Mouse (Mus musculus) spleen, postnatal 4 days (tissue): ENCODE measurements at regions not wholly inside any gene's neighbourhood (a gene's known extent, or its start where the extent isn't known, plus 50 kb on each side); places are given as distances from the start of the nearest gene placed in this dataset.

Experiments used
- DNase-seq, 2 experiments: peaks; one replicate each; pipeline ENCODE4 v3.0.0; 2022; ENCODE audit warnings: low spot score in 2 of 2

- no peak for DNase-seq
Measured at GRCm38 (mm10) chr5:125843259-125843658, 311.7 kb downstream of the Tmem132b start.

- no peak for DNase-seq
Measured at GRCm38 (mm10) chr5:125849722-125850121, 318.1 kb downstream of the Tmem132b start.

- DNase-seq: no peak
Measured at GRCm38 (mm10) chr5:125876296-125876695, 344.7 kb downstream of the Tmem132b start.

- DNase-seq: no peak
Measured at GRCm38 (mm10) chr5:125888840-125889239, 357.3 kb downstream of the Tmem132b start.

GRCm38 (mm10) chr5:125893864-125894263, 362.3 kb downstream of the Tmem132b start:
- no peak for DNase-seq

- DNase-seq: no peak
Measured at GRCm38 (mm10) chr5:125902038-125902437, 370.5 kb downstream of the Tmem132b start.

GRCm38 (mm10) chr5:125904426-125904825, 372.9 kb downstream of the Tmem132b start:
- DNase-seq: no peak

- DNase-seq: no peak
Measured at GRCm38 (mm10) chr5:125907332-125907731, 375.8 kb downstream of the Tmem132b start.

- DNase-seq: no peak
Measured at GRCm38 (mm10) chr5:125907909-125908308, 376.3 kb downstream of the Tmem132b start.

- no peak for DNase-seq
Measured at GRCm38 (mm10) chr5:125915857-125916256, 384.3 kb downstream of the Tmem132b start.

GRCm38 (mm10) chr5:125920965-125921364, 389.4 kb downstream of the Tmem132b start:
- no peak for DNase-seq

- no peak for DNase-seq
Measured at GRCm38 (mm10) chr5:125925856-125926497, 394.4 kb downstream of the Tmem132b start.

- no peak for DNase-seq
Measured at GRCm38 (mm10) chr5:125931502-125931901, 399.9 kb downstream of the Tmem132b start.

- no peak for DNase-seq
Measured at GRCm38 (mm10) chr5:125939416-125939815, 407.8 kb downstream of the Tmem132b start.

- DNase-seq: no peak
Measured at GRCm38 (mm10) chr5:125946729-125947128, 415.2 kb downstream of the Tmem132b start.

GRCm38 (mm10) chr5:125951641-125952040, 420.1 kb downstream of the Tmem132b start:
- DNase-seq: no peak

GRCm38 (mm10) chr5:125964039-125964438, 432.5 kb downstream of the Tmem132b start:
- no peak for DNase-seq

GRCm38 (mm10) chr5:125968151-125968550, 436.6 kb downstream of the Tmem132b start:
- DNase-seq: no peak

- no peak for DNase-seq
Measured at GRCm38 (mm10) chr5:125974035-125974434, 442.5 kb downstream of the Tmem132b start.

- DNase-seq: no peak
Measured at GRCm38 (mm10) chr5:125979801-125980200, 448.2 kb downstream of the Tmem132b start.

GRCm38 (mm10) chr5:125985356-125985755, 453.8 kb downstream of the Tmem132b start:
- no peak for DNase-seq

GRCm38 (mm10) chr5:125997173-125997572, 465.6 kb downstream of the Tmem132b start:
- no peak for DNase-seq

GRCm38 (mm10) chr5:126007871-126008270, 476.3 kb downstream of the Tmem132b start:
- no peak for DNase-seq

GRCm38 (mm10) chr5:126008321-126008720, 476.7 kb downstream of the Tmem132b start:
- no peak for DNase-seq
